Mouse (Mus musculus) liver, adult 2 months (tissue): ENCODE measurements around the gene Gm21974. TPM values are rescaled to one million over a fixed set of nuclear protein-coding genes. Genes with fewer than 3 reads are reported as not detected.

Experiments
- DNase-seq: peaks from one replicate; pipeline ENCODE4 v3.0.0-alpha.2; 2011; ENCODE audit warnings: low read depth, low spot score; ENCODE audit errors: extremely low read depth
- H3K27ac ChIP-seq: fragments of 200-500 bp; replicated peaks from 2 replicates; pipeline ENCODE4 v1.5.1; 2012; ENCODE audit warnings: low read depth, mild to moderate bottlenecking, control low read depth, inconsistent platforms, low read length; ENCODE audit not compliant: insufficient read depth
- H3K27me3 ChIP-seq: fragments of 200-500 bp; 2 replicates; pipeline ENCODE4 v1.6.1; 2012; ENCODE audit warnings: mild to moderate bottlenecking, moderate library complexity, low read length, inconsistent platforms; ENCODE audit not compliant: control insufficient read depth, insufficient read depth
- H3K36me3 ChIP-seq: fragments of 200-500 bp; 2 replicates; pipeline ENCODE4 v1.6.1; 2012; ENCODE audit warnings: low read length, inconsistent platforms; ENCODE audit not compliant: control insufficient read depth, insufficient read depth
- H3K4me1 ChIP-seq: fragments of 200-500 bp; 2 replicates; pipeline ENCODE4 v1.6.1; 2011; ENCODE audit warnings: low read length; ENCODE audit not compliant: control insufficient read depth, insufficient read depth
- H3K4me3 ChIP-seq: fragments of 200-500 bp; 2 replicates; pipeline ENCODE4 v1.5.1; 2011; ENCODE audit warnings: low read depth, mild to moderate bottlenecking, control low read depth, low read length, moderate library complexity; ENCODE audit not compliant: insufficient read depth
- H3K79me2 ChIP-seq: fragments of 200-500 bp; 2 replicates; pipeline ENCODE4 v1.6.1; 2012; ENCODE audit warnings: inconsistent platforms, mild to moderate bottlenecking, low read length, moderate library complexity; ENCODE audit not compliant: control insufficient read depth, insufficient read depth
- H3K9ac ChIP-seq: fragments of 200-500 bp; 2 replicates; pipeline ENCODE4 v1.6.1; 2012; ENCODE audit warnings: low read depth, mild to moderate bottlenecking, control low read depth, inconsistent platforms, low read length
- CTCF ChIP-seq: fragments of 200-500 bp; IDR thresholded peaks from 2 replicates; pipeline ENCODE4 v1.5.1; 2011; ENCODE audit warnings: low read depth, low read length, control low read depth
- POLR2A ChIP-seq: fragments of 200-500 bp; IDR thresholded peaks from 2 replicates; pipeline ENCODE4 v1.6.1; 2011; ENCODE audit warnings: low read length, control low read depth; ENCODE audit not compliant: insufficient read depth; ENCODE audit errors: extremely low read depth
- WGBS: fragments of 180-500 bp; shearing (Covaris S2); methylation state at CpG from one replicate; pipeline ENCODE4 v1.1.7; 2018; 5-methylcytosine and 5-hydroxymethylcytosine counted together
- polyA plus RNA-seq: library from polyadenylated mRNA; depleted of rRNA; stranded (reverse); fragments of >200 nt; gene quantifications from 2 replicates; pipeline ENCODE4 v1.2.3, GENCODE M21; 2012
- total RNA-seq: library from RNA; depleted of rRNA; stranded (reverse); fragments of >200 nt; gene quantifications from 2 replicates; pipeline ENCODE4 v1.2.3, GENCODE M21; 2014

Gm21974 gene
- total and polyA plus RNA-seq, 2 experiments, result not detected

GRCm38 (mm10) chr7:127885951-127886350 is 9.3 kb downstream of the Gm21974 start:
- H3K79me2 ChIP-seq, result peaks cover 15% of the 10 kb centered on the region
- H3K4me1 ChIP-seq, result 0 out of 2 replicates have a peak, but pooled peaks cover 3% of the 10 kb centered on the region
- H3K4me3 ChIP-seq, result no peak overlapping the region
- no peaks in the 10 kb centered on the region for H3K27me3 ChIP-seq
- DNase-seq, result peak; percentile 52
- no peak overlapping the region for H3K9ac ChIP-seq
- 45% methylated on average over 6 of the region's 6 CpGs for WGBS
- peaks cover 21% of the 10 kb centered on the region for H3K36me3 ChIP-seq
- TF ChIP-seq POLR2A (no peak), CTCF (no peak)
- no peak overlapping the region for H3K27ac ChIP-seq

- Histone ChIP-seq H3K27me3 (no peaks in the 10 kb centered on the region), H3K4me3 (no peak overlapping the region), H3K9ac (no peak overlapping the region), H3K36me3 (peaks cover 16% of the 10 kb centered on the region), H3K4me1 (peaks cover 5% of the 10 kb centered on the region; the same call in 1 of the 2 replicates), H3K79me2 (peaks cover 31% of the 10 kb centered on the region), H3K27ac (no peak overlapping the region)
- no peak for TF ChIP-seq POLR2A
- no peak for TF ChIP-seq CTCF
- DNase-seq, result no peak
- 89% methylated on average over 12 of the region's 12 CpGs for WGBS
These were observed 14.8 kb downstream of the Gm21974 start for GRCm38 (mm10) chr7:127880431-127880830.

GRCm38 (mm10) chr7:127879301-127879700 is 16.0 kb downstream of the Gm21974 start:
- no peak overlapping the region for H3K9ac ChIP-seq
- TF ChIP-seq POLR2A (no peak), CTCF (no peak)
- H3K4me1 ChIP-seq, result peaks cover 9% of the 10 kb centered on the region
- DNase-seq, result no peak
- no peak overlapping the region for H3K27ac ChIP-seq
- peaks cover 9% of the 10 kb centered on the region for H3K36me3 ChIP-seq
- peaks cover 31% of the 10 kb centered on the region for H3K79me2 ChIP-seq
- no peaks in the 10 kb centered on the region for H3K27me3 ChIP-seq
- H3K4me3 ChIP-seq, result no peak overlapping the region
- 98% methylated on average over 9 of the region's 9 CpGs for WGBS

- peaks cover 6% of the 10 kb centered on the region for H3K4me1 ChIP-seq
- DNase-seq, result peak; percentile 89
- under 1% methylated on average over 60 of the region's 60 CpGs for WGBS
These were observed 18.5 kb downstream of the Gm21974 start, which contains the start of gene Zfp668 for GRCm38 (mm10) chr7:127876467-127877348. Gene Zfp668 (minus strand): TSS chr7:127876828.

GRCm38 (mm10) chr7:127876041-127876466 is 19.2 kb downstream of the Gm21974 start, which contains the start of gene Zfp646:
Gene Zfp646 (plus strand): TSS chr7:127876221.
- DNase-seq, result peak; percentile 80
- H3K27ac ChIP-seq, result peak within 1 kb of the TSS; percentile 90
- H3K36me3 ChIP-seq, result peaks cover 2% of the 10 kb centered on the region
- TF ChIP-seq CTCF (no peak), POLR2A (0 out of 2 replicates have a peak, but pooled peaks have one; percentile 16)
- H3K79me2 ChIP-seq, result peaks cover 16% of the 10 kb centered on the region; the same call in 1 of the 2 replicates
- H3K4me3 ChIP-seq, result peak within 1 kb of the TSS; percentile 94
- WGBS, result under 1% methylated on average over 41 of the region's 41 CpGs
- H3K4me1 ChIP-seq, result peaks cover 6% of the 10 kb centered on the region
- peak within 1 kb of the TSS; percentile 94 for H3K9ac ChIP-seq
- H3K27me3 ChIP-seq, result no peaks in the 10 kb centered on the region

More at GRCm38 (mm10) chr7:127876467-127877348, 18.5 kb downstream of the Gm21974 start, which contains the start of gene Zfp668:
- Histone ChIP-seq H3K79me2 (peaks cover 21% of the 10 kb centered on the region), H3K4me3 (peak within 1 kb of the TSS; percentile 94), H3K27me3 (no peaks in the 10 kb centered on the region), H3K27ac (peak within 1 kb of the TSS; percentile 90), H3K36me3 (peaks cover 7% of the 10 kb centered on the region), H3K9ac (peak within 1 kb of the TSS; percentile 94)
- TF ChIP-seq POLR2A (peak; percentile 30; the same call in 1 of the 2 replicates), CTCF (no peak)
